Mouse (Mus musculus) ovary, postnatal 14 days (tissue): ENCODE data around the gene Uxs1.

Experiments used
- DNase-seq: peaks from one replicate; pipeline ENCODE4 v3.0.0; 2022; ENCODE audit warnings: low spot score

Uxs1 gene

GRCm38 (mm10) chr1:43722459-43722858 is 105.1 kb downstream of the Uxs1 start:
- no peak for DNase-seq

- DNase-seq = no peak
Observed at GRCm38 (mm10) chr1:43718793-43719192, 108.8 kb downstream of the Uxs1 start.

- no peak for DNase-seq
Observed at GRCm38 (mm10) chr1:43717967-43718366, 109.6 kb downstream of the Uxs1 start.

GRCm38 (mm10) chr1:43714841-43715240 is 112.8 kb downstream of the Uxs1 start:
- DNase-seq = no peak

GRCm38 (mm10) chr1:43698577-43699000 is 129.0 kb downstream of the Uxs1 start:
- no peak for DNase-seq
